Mouse (Mus musculus): Measurements from ENCODE around the gene Rab14. TPM values are rescaled to one million over a fixed set of nuclear protein-coding genes. Genes with fewer than 3 reads are reported as not detected.

The Rab14 gene
- polyA plus RNA-seq, 1 experiment from 2014 or later: 292 TPM

- 81% methylated on average over 6 of the region's 6 CpGs for WGBS
- Histone ChIP-seq H3K9ac (ENCODE audit: low read length) (no peak overlapping the region), H3K4me1 (ENCODE audit: control insufficient read depth, insufficient read depth, low read length) (0 out of 2 replicates have a peak, but pooled peaks cover 4% of the 10 kb centered on the region), H3K27me3 (ENCODE audit: control insufficient read depth, insufficient read depth, low read length) (no peaks in the 10 kb centered on the region), H3K4me3 (replicated peaks; ENCODE audit: low read length) (no peak overlapping the region), H3K9me3 (replicated peaks; ENCODE audit: control insufficient read depth, low read length) (no peaks in the 10 kb centered on the region), H3K36me3 (ENCODE audit: control insufficient read depth, insufficient read depth, low read length) (0 out of 2 replicates have a peak, but pooled peaks cover 4% of the 10 kb centered on the region), H3K4me2 (ENCODE audit: low read depth, low read length) (no peak overlapping the region), H3K27ac (ENCODE audit: low read length) (no peak overlapping the region)
- ATAC-seq (ENCODE audit: insufficient read depth, low FRiP score): no peak
Measured at GRCm38 (mm10) chr2:35183115-35183673, 17.7 kb downstream of the Rab14 start.

- H3K27ac ChIP-seq (ENCODE audit: low read length): no peak overlapping the region
- no peaks in the 10 kb centered on the region for H3K27me3 ChIP-seq (ENCODE audit: control insufficient read depth, insufficient read depth, low read length)
- ATAC-seq (ENCODE audit: insufficient read depth, low FRiP score): no peak
- H3K9ac ChIP-seq (ENCODE audit: low read length): no peak overlapping the region
- no peaks in the 10 kb centered on the region for H3K9me3 ChIP-seq (replicated peaks; ENCODE audit: control insufficient read depth, low read length)
- H3K4me3 ChIP-seq (replicated peaks; ENCODE audit: low read length): no peak overlapping the region
- peaks cover 10% of the 10 kb centered on the region for H3K36me3 ChIP-seq (ENCODE audit: control insufficient read depth, insufficient read depth, low read length)
- no peaks in the 10 kb centered on the region for H3K4me1 ChIP-seq (ENCODE audit: control insufficient read depth, insufficient read depth, low read length)
- 81% methylated on average over 3 of the region's 3 CpGs for WGBS
- H3K4me2 ChIP-seq (ENCODE audit: low read depth, low read length): no peak overlapping the region
Measured at GRCm38 (mm10) chr2:35178153-35178552, 22.8 kb downstream of the Rab14 start.

- Histone ChIP-seq H3K4me2 (ENCODE audit: low read depth, low read length) (no peak overlapping the region), H3K9ac (ENCODE audit: low read length) (no peak overlapping the region), H3K27me3 (ENCODE audit: control insufficient read depth, insufficient read depth, low read length) (no peaks in the 10 kb centered on the region), H3K27ac (ENCODE audit: low read length) (no peak overlapping the region), H3K36me3 (ENCODE audit: control insufficient read depth, insufficient read depth, low read length) (peaks cover 10% of the 10 kb centered on the region), H3K9me3 (replicated peaks; ENCODE audit: control insufficient read depth, low read length) (no peaks in the 10 kb centered on the region), H3K4me1 (ENCODE audit: control insufficient read depth, insufficient read depth, low read length) (no peaks in the 10 kb centered on the region), H3K4me3 (replicated peaks; ENCODE audit: low read length) (no peak overlapping the region)
- ATAC-seq (ENCODE audit: insufficient read depth, low FRiP score): no peak
- WGBS: 87% methylated on average over 12 of the region's 12 CpGs
Measured at GRCm38 (mm10) chr2:35175281-35176065, 25.4 kb downstream of the Rab14 start.

- no peak overlapping the region for H3K4me2 ChIP-seq (ENCODE audit: low read depth, low read length)
- peak; percentile 57; the same call in 1 of the 2 replicates for ATAC-seq (ENCODE audit: insufficient read depth, low FRiP score)
- no peak overlapping the region for H3K4me3 ChIP-seq (replicated peaks; ENCODE audit: low read length)
- WGBS: 33% methylated on average over 5 of the region's 5 CpGs
- H3K9me3 ChIP-seq (replicated peaks; ENCODE audit: control insufficient read depth, low read length): no peaks in the 10 kb centered on the region
- peak overlapping the region; percentile 54; the same call in 1 of the 2 replicates for H3K27ac ChIP-seq (ENCODE audit: low read length)
- H3K4me1 ChIP-seq (ENCODE audit: control insufficient read depth, insufficient read depth, low read length): no peaks in the 10 kb centered on the region
- no peaks in the 10 kb centered on the region for H3K27me3 ChIP-seq (ENCODE audit: control insufficient read depth, insufficient read depth, low read length)
- no peak overlapping the region for H3K9ac ChIP-seq (ENCODE audit: low read length)
- H3K36me3 ChIP-seq (ENCODE audit: control insufficient read depth, insufficient read depth, low read length): peaks cover 11% of the 10 kb centered on the region
Measured at GRCm38 (mm10) chr2:35174100-35174499, 26.8 kb downstream of the Rab14 start.

GRCm38 (mm10) chr2:35173666-35174065 is 27.3 kb downstream of the Rab14 start:
- WGBS: 88% methylated on average over 5 of the region's 5 CpGs
- Histone ChIP-seq H3K4me3 (replicated peaks; ENCODE audit: low read length) (no peak overlapping the region), H3K9ac (ENCODE audit: low read length) (no peak overlapping the region), H3K27me3 (ENCODE audit: control insufficient read depth, insufficient read depth, low read length) (no peaks in the 10 kb centered on the region), H3K36me3 (ENCODE audit: control insufficient read depth, insufficient read depth, low read length) (peaks cover 11% of the 10 kb centered on the region), H3K27ac (ENCODE audit: low read length) (no peak overlapping the region), H3K4me2 (ENCODE audit: low read depth, low read length) (no peak overlapping the region), H3K4me1 (ENCODE audit: control insufficient read depth, insufficient read depth, low read length) (no peaks in the 10 kb centered on the region), H3K9me3 (replicated peaks; ENCODE audit: control insufficient read depth, low read length) (no peaks in the 10 kb centered on the region)
- ATAC-seq (ENCODE audit: insufficient read depth, low FRiP score): no peak

GRCm38 (mm10) chr2:35172246-35172645 is 28.7 kb downstream of the Rab14 start:
- Histone ChIP-seq H3K36me3 (ENCODE audit: control insufficient read depth, insufficient read depth, low read length) (peaks cover 11% of the 10 kb centered on the region), H3K27ac (ENCODE audit: low read length) (no peak overlapping the region), H3K27me3 (ENCODE audit: control insufficient read depth, insufficient read depth, low read length) (no peaks in the 10 kb centered on the region), H3K9me3 (replicated peaks; ENCODE audit: control insufficient read depth, low read length) (no peaks in the 10 kb centered on the region), H3K4me3 (replicated peaks; ENCODE audit: low read length) (no peak overlapping the region), H3K4me1 (ENCODE audit: control insufficient read depth, insufficient read depth, low read length) (no peaks in the 10 kb centered on the region), H3K4me2 (ENCODE audit: low read depth, low read length) (no peak overlapping the region), H3K9ac (ENCODE audit: low read length) (no peak overlapping the region)
- WGBS: 77% methylated on average over 4 of the region's 4 CpGs
- ATAC-seq (ENCODE audit: insufficient read depth, low FRiP score): peak; percentile 48; the same call in 1 of the 2 replicates

DNA sequence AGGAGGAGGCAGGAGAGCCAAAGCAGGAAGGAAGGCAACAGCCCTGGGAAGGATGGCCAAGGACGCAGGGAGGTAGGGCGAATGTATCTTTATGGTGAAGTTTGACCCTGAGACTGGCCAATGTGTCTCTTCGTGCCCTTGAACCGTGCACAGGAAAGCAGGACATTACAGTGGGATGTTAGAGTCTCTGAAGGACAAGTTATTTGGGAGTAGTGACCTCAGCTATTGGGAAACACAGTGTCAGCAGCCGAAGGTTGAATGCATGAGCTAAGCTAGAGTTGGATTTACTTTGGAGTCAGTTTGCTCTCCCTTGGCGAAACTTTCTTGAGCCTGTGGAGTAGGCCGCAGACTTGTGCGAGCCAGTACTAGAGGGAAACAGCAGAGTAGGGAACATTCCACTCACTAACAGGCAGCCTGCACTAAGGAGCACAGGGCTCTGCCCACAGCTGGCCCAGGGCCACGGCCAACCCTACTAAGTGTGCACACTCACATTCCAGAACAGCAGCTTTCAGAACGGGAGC is 29.5 kb downstream of the Rab14 start:
- peak; percentile 57; the same call in 1 of the 2 replicates for ATAC-seq (ENCODE audit: insufficient read depth, low FRiP score)
- no peak overlapping the region for H3K9ac ChIP-seq (ENCODE audit: low read length)
- H3K9me3 ChIP-seq (replicated peaks; ENCODE audit: control insufficient read depth, low read length): no peaks in the 10 kb centered on the region
- 82% methylated on average over 10 of the region's 10 CpGs for WGBS
- H3K4me1 ChIP-seq (ENCODE audit: control insufficient read depth, insufficient read depth, low read length): no peaks in the 10 kb centered on the region
- H3K36me3 ChIP-seq (ENCODE audit: control insufficient read depth, insufficient read depth, low read length): peaks cover 12% of the 10 kb centered on the region
- no peak overlapping the region for H3K4me3 ChIP-seq (replicated peaks; ENCODE audit: low read length)
- no peaks in the 10 kb centered on the region for H3K27me3 ChIP-seq (ENCODE audit: control insufficient read depth, insufficient read depth, low read length)
- no peak overlapping the region for H3K4me2 ChIP-seq (ENCODE audit: low read depth, low read length)
- no peak overlapping the region for H3K27ac ChIP-seq (ENCODE audit: low read length)

- H3K4me3 ChIP-seq (replicated peaks; ENCODE audit: low read length): no peak overlapping the region
- no peaks in the 10 kb centered on the region for H3K9me3 ChIP-seq (replicated peaks; ENCODE audit: control insufficient read depth, low read length)
- no peak overlapping the region for H3K9ac ChIP-seq (ENCODE audit: low read length)
- no peak for ATAC-seq (ENCODE audit: insufficient read depth, low FRiP score)
- 91% methylated on average over 2 of the region's 2 CpGs for WGBS
- H3K4me1 ChIP-seq (ENCODE audit: control insufficient read depth, insufficient read depth, low read length): no peaks in the 10 kb centered on the region
- H3K27me3 ChIP-seq (ENCODE audit: control insufficient read depth, insufficient read depth, low read length): no peaks in the 10 kb centered on the region
- no peak overlapping the region for H3K4me2 ChIP-seq (ENCODE audit: low read depth, low read length)
- peaks cover 23% of the 10 kb centered on the region for H3K36me3 ChIP-seq (ENCODE audit: control insufficient read depth, insufficient read depth, low read length)
- H3K27ac ChIP-seq (ENCODE audit: low read length): no peak overlapping the region
Measured at GRCm38 (mm10) chr2:35169452-35169851, 31.5 kb downstream of the Rab14 start.

DNA sequence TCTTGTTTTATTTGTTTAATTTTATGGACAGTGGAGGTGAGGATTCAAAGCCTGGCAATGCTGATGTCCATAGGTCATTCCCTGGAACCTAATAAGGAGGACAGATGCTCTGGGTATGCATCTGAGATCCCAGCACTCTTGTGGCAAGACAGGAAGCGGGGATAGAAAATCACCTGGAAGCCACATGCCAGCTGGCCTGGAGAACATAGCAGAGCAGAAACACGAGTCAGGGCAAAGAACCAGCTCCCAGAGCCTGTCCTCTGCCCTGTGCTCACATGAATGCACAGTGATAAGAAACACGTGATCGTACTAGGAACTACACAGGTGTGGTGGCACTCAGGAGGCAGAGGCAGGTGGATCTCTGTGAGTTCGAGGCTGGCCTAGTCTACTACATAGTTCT is 34.1 kb downstream of the Rab14 start:
- Histone ChIP-seq H3K27me3 (ENCODE audit: control insufficient read depth, insufficient read depth, low read length) (no peaks in the 10 kb centered on the region), H3K9me3 (replicated peaks; ENCODE audit: control insufficient read depth, low read length) (no peaks in the 10 kb centered on the region), H3K4me2 (ENCODE audit: low read depth, low read length) (no peak overlapping the region), H3K4me3 (replicated peaks; ENCODE audit: low read length) (no peak overlapping the region), H3K36me3 (ENCODE audit: control insufficient read depth, insufficient read depth, low read length) (peaks cover 24% of the 10 kb centered on the region), H3K9ac (ENCODE audit: low read length) (no peak overlapping the region), H3K27ac (ENCODE audit: low read length) (no peak overlapping the region), H3K4me1 (ENCODE audit: control insufficient read depth, insufficient read depth, low read length) (no peaks in the 10 kb centered on the region)
- no peak for ATAC-seq (ENCODE audit: insufficient read depth, low FRiP score)
- 85% methylated on average over 5 of the region's 5 CpGs for WGBS
